Mouse (Mus musculus) v-Abl transformed pro-B cells (cell line): ENCODE data around the gene Mfsd2a.

Experiments used
- in situ Hi-C, 2 experiments: fragments of 400-800 bp; cut with MboI; formaldehyde crosslinking; loops; one replicate each; pipeline ENCODE4 v1.15.1; 2025; ENCODE audit not compliant: unreplicated experiment in 2 of 2

Mfsd2a gene

DNA sequence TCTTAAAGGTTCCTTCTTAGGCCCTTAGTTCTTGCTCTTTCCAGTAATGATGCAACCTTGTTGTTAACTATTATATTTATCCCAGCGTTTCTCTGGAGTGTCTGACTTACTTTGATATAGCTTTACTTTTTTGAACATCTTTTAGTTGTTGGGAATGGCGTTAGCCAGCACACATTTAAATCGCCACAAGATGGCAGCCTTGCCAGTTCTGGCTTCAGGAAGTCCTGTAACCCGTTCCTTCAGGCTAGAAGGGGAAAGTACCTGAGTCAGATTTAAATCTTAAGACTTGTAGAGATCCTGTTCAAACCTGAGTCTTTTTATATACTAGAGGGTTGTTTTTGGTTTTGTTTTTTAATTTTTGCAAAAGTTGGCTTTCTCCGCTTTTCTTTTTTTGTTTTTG is 62.7 kb downstream of the Mfsd2a start:
- in situ Hi-C loops = loop anchor here in 1 of 2 experiments (10.0 to 25.0 kb wide), 2 partner anchors 664 to 1654 kb away; no protein-coding TSS in a partner anchor

DNA sequence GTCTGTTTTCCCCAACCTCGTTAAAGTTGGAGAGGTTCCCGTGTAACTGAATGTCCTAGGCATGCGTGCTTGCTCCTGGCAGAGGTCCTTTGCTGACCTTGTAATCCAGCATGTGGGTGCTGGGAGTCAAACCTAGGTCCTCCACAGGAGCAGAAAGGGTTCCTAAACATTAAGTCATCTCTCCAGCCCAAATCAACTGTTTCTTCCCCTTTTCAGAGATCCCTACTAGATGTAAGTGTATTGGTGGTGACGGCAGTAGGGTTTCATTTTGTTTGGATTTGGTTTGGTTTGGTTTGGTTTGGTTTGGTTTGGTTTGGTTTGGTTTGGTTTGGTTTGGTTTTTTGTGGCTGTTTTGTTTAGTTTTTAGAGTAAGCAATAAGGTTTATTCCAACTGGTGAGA is 63.2 kb downstream of the Mfsd2a start:
- in situ Hi-C loops = loop anchor here in 1 of 2 experiments (10.0 to 25.0 kb wide), 2 partner anchors 665 to 1653 kb away; no protein-coding TSS in a partner anchor
